ENCODE assay signal across 8 mouse cellular contexts in the genomic region with DNA sequence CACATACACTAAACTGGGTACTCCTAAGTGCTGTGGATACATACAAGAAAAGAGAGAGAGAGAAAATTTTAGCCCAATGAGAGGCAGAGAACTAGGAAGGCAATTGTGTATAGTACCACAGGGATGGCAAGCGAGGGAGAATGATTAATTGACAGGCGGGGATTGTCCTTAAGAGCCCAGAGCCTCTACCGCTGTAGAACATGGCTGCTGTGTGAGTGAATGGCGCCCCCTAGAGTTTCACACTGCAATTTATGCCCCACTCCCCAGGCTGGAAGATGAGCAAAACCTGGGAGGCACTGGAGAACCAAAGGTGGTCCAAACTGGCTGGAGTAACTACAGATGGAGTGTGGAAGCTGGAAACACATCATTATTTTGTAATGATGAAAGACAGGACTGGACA. TPM values are rescaled to one million over a fixed set of nuclear protein-coding genes. Genes with fewer than 3 reads are reported as not detected.
A peak's percentile ranks its signal among the peaks of the same experiment; 100 is the strongest.
DNase-seq lines count a peak whose midpoint lies in the region; ATAC-seq and TF ChIP-seq lines count a peak whose summit lies in the region.

No protein-coding gene starts in this region.

- H3K27me3 ChIP-seq in cerebellum, adult 2 months (ENCODE audit: control insufficient read depth, insufficient read depth, low read length): no peaks in the 10 kb centered on the region
- no peaks in the 10 kb centered on the region for H3K27me3 ChIP-seq in limb, embryonic 10.5 days (ENCODE audit: low read depth, poor library complexity, severe bottlenecking)

- H3K9me3 ChIP-seq in limb, embryonic 10.5 days (replicated peaks): no peaks in the 10 kb centered on the region

- no peaks in the 10 kb centered on the region for H3K4me1 ChIP-seq in cerebellum, adult 2 months (ENCODE audit: control insufficient read depth, insufficient read depth, low read length)
- peaks cover 8% of the 10 kb centered on the region for H3K4me1 ChIP-seq in limb, embryonic 10.5 days

- no peak overlapping the region for H3K4me3 ChIP-seq in cerebellum, adult 2 months (replicated peaks; ENCODE audit: insufficient read depth, low read depth, low read length)
- no peak overlapping the region for H3K4me3 ChIP-seq in limb, embryonic 10.5 days

- TF ChIP-seq CTCF in cerebellum, adult 2 months (IDR thresholded peaks at IDR 0.05; ENCODE audit: borderline replicate concordance, insufficient read depth, low read depth, low read length): peak; percentile 57

- 16% methylated on average over 4 of the region's 4 CpGs for WGBS in cerebellum, adult 2 months
- WGBS in limb, embryonic 10.5 days: 5% methylated on average over 4 of the region's 4 CpGs

- peak; percentile 53 to 65; a peak in 2 of 4 replicates for ATAC-seq in hematopoietic stem cell, adult 5-6 weeks (replicated peaks in 1 of 2; ENCODE audit: insufficient read depth in 1 of 2, low FRiP score in 2 of 2, low TSS enrichment in 1 of 2, low read depth in 1 of 2, poor library complexity in 2 of 2, severe bottlenecking in 2 of 2)
- 0 out of 2 replicates have a peak, but pooled peaks have one; percentile 31 for ATAC-seq in monocyte, adult 5-6 weeks (replicated peaks; ENCODE audit: insufficient number of reproducible peaks, low FRiP score, low TSS enrichment, poor library complexity, severe bottlenecking)

- no peak overlapping the region for H3K27ac ChIP-seq in cerebellum, adult 2 months (ENCODE audit: insufficient read depth, low read length)
- H3K27ac ChIP-seq in limb, embryonic 10.5 days: no peak overlapping the region

- no peaks in the 10 kb centered on the region for H3K36me3 ChIP-seq in limb, embryonic 10.5 days

- TF ChIP-seq POLR2A in cerebellum, adult 2 months (IDR thresholded peaks at IDR 0.05; ENCODE audit: borderline replicate concordance, insufficient read depth, low read length): no peak

- peak; percentile 21 to 42 for DNase-seq in cerebellum, adult 2 months
- DNase-seq in cerebellum, adult 8-10 months: no peak
- DNase-seq in B cell, adult 2 months: peak; percentile 65 to 67
- DNase-seq in brain, adult 2 months (ENCODE audit: low read depth, low spot score): peak; percentile 58
- peak; percentile 60 for DNase-seq in limb, embryonic 10.5 days (ENCODE audit: low spot score)
- DNase-seq in thymus, postnatal 4 days: peak; percentile 57

RNA-seq across cellular contexts. Expression of gene Slc25a5, which starts 24.8 kb away (rescaled TPM):
- 684 and 752 TPM in 2 replicates for polyA plus RNA-seq in cerebellum, adult 2 months (2012; rRNA removed)
- total RNA-seq in hematopoietic stem cell, adult 5-6 weeks (2017): 527 and 620 TPM in 2 replicates
- polyA plus RNA-seq in limb, embryonic 10.5 days (2016; fragmentation: Nextera tagmentation; extraction: Ambion mirVana): 728 and 870 TPM in 2 replicates
- 373 to 641 TPM (median 606 TPM) in 3 replicates for total RNA-seq in monocyte, adult 5-6 weeks (2017)

RNA-seq across cellular contexts. Expression of gene Ube2a, which starts 53.5 kb away (rescaled TPM):
- polyA plus RNA-seq in cerebellum, adult 2 months (2012; rRNA removed): 39.8 and 41.1 TPM in 2 replicates
- total RNA-seq in hematopoietic stem cell, adult 5-6 weeks (2017): 10.0 and 12.4 TPM in 2 replicates
- polyA plus RNA-seq in limb, embryonic 10.5 days (2016; fragmentation: Nextera tagmentation; extraction: Ambion mirVana): 125 TPM in 2 replicates
- total RNA-seq in monocyte, adult 5-6 weeks (2017): 21.9 to 37.5 TPM (median 22.4 TPM) in 3 replicates

RNA-seq across cellular contexts. Expression of gene C330007P06Rik, which starts 53.7 kb away (rescaled TPM):
- polyA plus RNA-seq in cerebellum, adult 2 months (2012; rRNA removed): 28.8 and 30.2 TPM in 2 replicates
- 72.4 and 76.5 TPM in 2 replicates for total RNA-seq in hematopoietic stem cell, adult 5-6 weeks (2017)
- polyA plus RNA-seq in limb, embryonic 10.5 days (2016; fragmentation: Nextera tagmentation; extraction: Ambion mirVana): 32.0 and 32.6 TPM in 2 replicates
- total RNA-seq in monocyte, adult 5-6 weeks (2017): 62.8 to 68.6 TPM (median 66.6 TPM) in 3 replicates
